ENCODE assay signal across 27 mouse cellular contexts in genomic region chr12:110192186-110192585, GRCm38 (mm10).
"Had no signal": no experiment of that assay in that cellular context is flagged by ENCODE, and none has a peak within 500 bp of the region (broad histone marks: within the 10 kb centered on the region; RNA-seq: fewer than 3 reads in every experiment).

No protein-coding gene starts in this region.

- DNase-seq: gastrocnemius, postnatal 10 days; gastrocnemius, postnatal 25 days; heart, adult 18-20 months; heart, postnatal 10 days; heart, postnatal 4 days; kidney, adult 11 months; kidney, adult 2 months; kidney, adult 9 months; kidney, postnatal 14 days; kidney, postnatal 36 days; liver; liver, embryonic 13.5 days; liver, postnatal 0 days had no signal

- H3K4me3 ChIP-seq: heart, embryonic 10.5 days; heart, embryonic 12.5 days; hindbrain, embryonic 10.5 days; hindbrain, embryonic 12.5 days; hindbrain, embryonic 15.5 days; kidney, embryonic 15.5 days; left cerebral cortex, adult 2 months; limb, embryonic 10.5 days; limb, embryonic 12.5 days; liver, embryonic 13.5 days; liver, embryonic 15.5 days had no signal

- H3K36me3 ChIP-seq: heart, embryonic 10.5 days; heart, embryonic 12.5 days; hindbrain, embryonic 10.5 days; hindbrain, embryonic 12.5 days; hindbrain, embryonic 15.5 days; kidney, embryonic 15.5 days; limb, embryonic 10.5 days; limb, embryonic 12.5 days; liver, embryonic 13.5 days; liver, embryonic 15.5 days had no signal

- H3K4me1 ChIP-seq: liver, embryonic 13.5 days; liver, embryonic 15.5 days had no signal

- H3K27ac ChIP-seq: heart, embryonic 10.5 days; hindbrain, embryonic 10.5 days; hindbrain, embryonic 12.5 days; hindbrain, embryonic 15.5 days; hindbrain, postnatal 0 days; kidney, embryonic 15.5 days; kidney, postnatal 0 days; left cerebral cortex, adult 2 months; limb, embryonic 10.5 days; limb, embryonic 12.5 days; liver, embryonic 13.5 days; liver, embryonic 15.5 days had no signal

- H3K4me2 ChIP-seq: heart, embryonic 12.5 days; hindbrain, embryonic 12.5 days; hindbrain, embryonic 15.5 days; kidney, embryonic 15.5 days; limb, embryonic 12.5 days; liver, embryonic 11.5 days; liver, embryonic 13.5 days; liver, embryonic 15.5 days had no signal

- H3K9me3 ChIP-seq: heart, embryonic 10.5 days; heart, embryonic 12.5 days; hindbrain, embryonic 10.5 days; hindbrain, embryonic 12.5 days; hindbrain, embryonic 15.5 days; kidney, embryonic 15.5 days; limb, embryonic 10.5 days; limb, embryonic 12.5 days; liver, embryonic 13.5 days; liver, embryonic 15.5 days had no signal

- ATAC-seq: hindbrain, postnatal 0 days; intestine, embryonic 16.5 days; liver, postnatal 0 days had no signal

- H3K9ac ChIP-seq: heart, embryonic 12.5 days; hindbrain, embryonic 12.5 days; hindbrain, embryonic 15.5 days; kidney, embryonic 15.5 days; limb, embryonic 12.5 days; liver, embryonic 13.5 days; liver, embryonic 15.5 days; liver, postnatal 0 days had no signal
